15 mouse cellular contexts compared by ENCODE assay signal in genomic region chr17:36982253-36983155, GRCm38 (mm10). TPM values are rescaled to one million over a fixed set of nuclear protein-coding genes. Genes with fewer than 3 reads are reported as not detected.
DNase-seq lines count a peak whose midpoint lies in the region; ATAC-seq and TF ChIP-seq lines count a peak whose summit lies in the region.
"Had no signal": no experiment of that assay in that cellular context is flagged by ENCODE, and none has a peak within 500 bp of the region (broad histone marks: within the 10 kb centered on the region; RNA-seq: fewer than 3 reads in every experiment).

No protein-coding gene starts in this region.

- H3K27ac ChIP-seq in lung, embryonic 14.5 days (ENCODE audit: low read depth): no peak overlapping the region
- H3K27ac ChIP-seq in ES-Bruce4 (ENCODE audit: insufficient read depth, low read length): peak overlapping the region; percentile 99
- H3K27ac ChIP-seq in lung, postnatal 0 days (ENCODE audit: low read length): no peak overlapping the region
- H3K27ac ChIP-seq: forebrain, embryonic 13.5 days; liver, embryonic 15.5 days had no signal

- no peak overlapping the region for H3K4me3 ChIP-seq in lung, embryonic 14.5 days (ENCODE audit: low read depth, low read length)
- H3K4me3 ChIP-seq in ES-Bruce4 (ENCODE audit: low read depth, low read length): 0 out of 2 replicates have a peak overlapping the region, but pooled peaks have one; percentile 25
- no peak overlapping the region for H3K4me3 ChIP-seq in lung, postnatal 0 days (ENCODE audit: low read depth, low read length)
- H3K4me3 ChIP-seq: forebrain, embryonic 13.5 days; liver, embryonic 15.5 days; myocyte had no signal

- no peak overlapping the region for H3K4me2 ChIP-seq in lung, embryonic 14.5 days
- no peak overlapping the region for H3K4me2 ChIP-seq in lung, postnatal 0 days (replicated peaks; ENCODE audit: low read depth, low read length)
- H3K4me2 ChIP-seq: forebrain, embryonic 13.5 days had no signal

- 0 out of 2 replicates have a peak, but pooled peaks cover 4% of the 10 kb centered on the region for H3K27me3 ChIP-seq in lung, embryonic 14.5 days (ENCODE audit: insufficient read depth, low read length)
- H3K27me3 ChIP-seq in ES-Bruce4 (ENCODE audit: control insufficient read depth, insufficient read depth, low read length, poor library complexity, severe bottlenecking): no peaks in the 10 kb centered on the region
- no peaks in the 10 kb centered on the region for H3K27me3 ChIP-seq in lung, postnatal 0 days (replicated peaks; ENCODE audit: insufficient read depth, low read length)

- WGBS in lung, embryonic 14.5 days: 28% methylated on average over 5 of the region's 5 CpGs
- WGBS in lung, postnatal 0 days: 25% methylated on average over 5 of the region's 5 CpGs

- no peaks in the 10 kb centered on the region for H3K36me3 ChIP-seq in lung, embryonic 14.5 days (ENCODE audit: insufficient read depth)
- H3K36me3 ChIP-seq in ES-Bruce4 (ENCODE audit: control insufficient read depth, insufficient read depth, low read length, poor library complexity, severe bottlenecking): no peaks in the 10 kb centered on the region; the same call in 1 of the 2 replicates
- H3K36me3 ChIP-seq in lung, postnatal 0 days (ENCODE audit: insufficient read depth, low read length): no peaks in the 10 kb centered on the region
- H3K36me3 ChIP-seq: liver, embryonic 15.5 days had no signal

- peak; percentile 65 for TF ChIP-seq EP300 in ES-Bruce4 (IDR thresholded peaks at IDR 0.05; ENCODE audit: insufficient read depth, low read depth, low read length)
- peak; percentile 69 for TF ChIP-seq EP300 in lung, postnatal 0 days (IDR thresholded peaks at IDR 0.05)

- DNase-seq in lung, embryonic 14.5 days: peak; percentile 30
- DNase-seq in lung, postnatal 4 days: no peak
- DNase-seq in embryo, embryonic 10.5 days (ENCODE audit: low spot score): peak; percentile 15
- peak; percentile 68 for DNase-seq in lung, postnatal 0 days (ENCODE audit: low spot score)
- DNase-seq in MN1 (ENCODE audit: low spot score): no peak
- no peak for DNase-seq in kidney, postnatal 4 days
- DNase-seq in spleen, adult 12 weeks (ENCODE audit: low spot score): no peak
- DNase-seq: adrenal gland, adult 2 months; heart, postnatal 4 days; kidney, postnatal 14 days; thymus, postnatal 4 days had no signal

- H3K9me3 ChIP-seq in lung, embryonic 14.5 days (ENCODE audit: low read depth, low read length): no peaks in the 10 kb centered on the region
- H3K9me3 ChIP-seq in ES-Bruce4 (replicated peaks; ENCODE audit: control insufficient read depth, insufficient read depth, low read length, poor library complexity, severe bottlenecking): no peaks in the 10 kb centered on the region
- H3K9me3 ChIP-seq in lung, postnatal 0 days (ENCODE audit: low read length): no peaks in the 10 kb centered on the region
- H3K9me3 ChIP-seq: forebrain, embryonic 13.5 days; liver, embryonic 15.5 days had no signal

- ATAC-seq in lung, embryonic 14.5 days (ENCODE audit: insufficient read depth): peak; percentile 40; the same call in 1 of the 2 replicates
- peak; percentile 90 for ATAC-seq in lung, postnatal 0 days
- ATAC-seq: forebrain, embryonic 13.5 days had no signal

- TF ChIP-seq CTCF in lung, embryonic 14.5 days (IDR thresholded peaks at IDR 0.05; ENCODE audit: low read depth): no peak
- TF ChIP-seq CTCF in ES-Bruce4 (IDR thresholded peaks at IDR 0.05; ENCODE audit: low read depth, low read length): no peak
- no peak for TF ChIP-seq CTCF in lung, postnatal 0 days (IDR thresholded peaks at IDR 0.05)

- H3K9ac ChIP-seq in lung, embryonic 14.5 days: no peak overlapping the region
- H3K9ac ChIP-seq in ES-Bruce4 (ENCODE audit: low read depth, poor library complexity, severe bottlenecking): peak overlapping the region; percentile 40; the same call in 1 of the 2 replicates
- H3K9ac ChIP-seq in lung, postnatal 0 days (replicated peaks; ENCODE audit: low read depth): no peak overlapping the region
- H3K9ac ChIP-seq: forebrain, embryonic 13.5 days; liver, embryonic 15.5 days had no signal

- TF ChIP-seq POLR2A in ES-Bruce4 (IDR thresholded peaks at IDR 0.05; ENCODE audit: insufficient read depth, low read length): no peak

- 0 out of 2 replicates have a peak, but pooled peaks cover 8% of the 10 kb centered on the region for H3K4me1 ChIP-seq in lung, embryonic 14.5 days (ENCODE audit: insufficient read depth)
- peaks cover 14% of the 10 kb centered on the region for H3K4me1 ChIP-seq in ES-Bruce4 (ENCODE audit: control insufficient read depth, insufficient read depth, low read length)
- no peaks in the 10 kb centered on the region for H3K4me1 ChIP-seq in lung, postnatal 0 days (ENCODE audit: insufficient read depth, low read depth, low read length)
- H3K4me1 ChIP-seq: forebrain, embryonic 13.5 days; liver, embryonic 15.5 days had no signal

RNA-seq across cellular contexts. Expression of gene 2410137M14Rik, which starts 1.5 kb away (rescaled TPM):
- not detected in 2 replicates for polyA plus RNA-seq in lung, embryonic 14.5 days (2014; fragmentation: Nextera tagmentation; extraction: Ambion mirVana)
- 2.9 and 4.7 TPM in 2 replicates for polyA plus RNA-seq in ES-Bruce4 (2011; ENCODE audit: insufficient read depth, insufficient read length, low read depth, missing spikeins)
- polyA plus RNA-seq in lung, postnatal 0 days (2015; fragmentation: Nextera tagmentation; extraction: Ambion mirVana): 0.14 TPM in 1 of 2 replicates, not detected in the other
- polyA plus RNA-seq: adrenal gland, adult 2 months; liver, embryonic 15.5 days; myocyte had no signal

RNA-seq across cellular contexts. Expression of gene H2-M5, which starts 6.8 kb away (rescaled TPM):
- polyA plus RNA-seq in lung, embryonic 14.5 days (2014; fragmentation: Nextera tagmentation; extraction: Ambion mirVana): 0.17 and 0.22 TPM in 2 replicates
- polyA plus RNA-seq in ES-Bruce4 (2011; ENCODE audit: insufficient read depth, insufficient read length, low read depth, missing spikeins): 12.6 and 13.2 TPM in 2 replicates
- 0.13 and 0.21 TPM in 2 replicates for polyA plus RNA-seq in lung, postnatal 0 days (2015; fragmentation: Nextera tagmentation; extraction: Ambion mirVana)
- polyA plus RNA-seq: adrenal gland, adult 2 months; liver, embryonic 15.5 days had no signal

RNA-seq across cellular contexts. Expression of gene Zfp57, which starts 18.5 kb away (rescaled TPM):
- polyA plus RNA-seq in lung, embryonic 14.5 days (2014; fragmentation: Nextera tagmentation; extraction: Ambion mirVana): 77.5 and 80.7 TPM in 2 replicates
- 223 and 254 TPM in 2 replicates for polyA plus RNA-seq in ES-Bruce4 (2011; ENCODE audit: insufficient read depth, insufficient read length, low read depth, missing spikeins)
- polyA plus RNA-seq in lung, postnatal 0 days (2015; fragmentation: Nextera tagmentation; extraction: Ambion mirVana): 35.6 and 44.3 TPM in 2 replicates

RNA-seq across cellular contexts. Expression of gene Znrd1as, which starts 24.1 kb away (rescaled TPM):
- polyA plus RNA-seq in lung, embryonic 14.5 days (2014; fragmentation: Nextera tagmentation; extraction: Ambion mirVana): 5.1 and 6.9 TPM in 2 replicates
- 29.6 and 30.5 TPM in 2 replicates for polyA plus RNA-seq in ES-Bruce4 (2011; ENCODE audit: insufficient read depth, insufficient read length, low read depth, missing spikeins)
- 5.1 and 6.1 TPM in 2 replicates for polyA plus RNA-seq in lung, postnatal 0 days (2015; fragmentation: Nextera tagmentation; extraction: Ambion mirVana)

RNA-seq across cellular contexts. Expression of gene Znrd1, which starts 24.1 kb away (rescaled TPM):
- 102 and 109 TPM in 2 replicates for polyA plus RNA-seq in lung, embryonic 14.5 days (2014; fragmentation: Nextera tagmentation; extraction: Ambion mirVana)
- 71.7 and 79.6 TPM in 2 replicates for polyA plus RNA-seq in ES-Bruce4 (2011; ENCODE audit: insufficient read depth, insufficient read length, low read depth, missing spikeins)
- polyA plus RNA-seq in lung, postnatal 0 days (2015; fragmentation: Nextera tagmentation; extraction: Ambion mirVana): 63.8 and 72.8 TPM in 2 replicates

Comparison
In these comparisons a context has a peak if more than half of its experiments do, and no peak if none do; other contexts are left out.
1. DNase-seq: peak in lung, embryonic 14.5 days (single experiment), embryo, embryonic 10.5 days (single experiment) and lung, postnatal 0 days (single experiment); none in lung, postnatal 4 days (0 of 2), MN1 (single experiment), kidney, postnatal 4 days (0 of 2) and spleen, adult 12 weeks (single experiment).
2. RNA of gene H2-M5, which starts 6.8 kb away (polyA plus RNA-seq): 12.6 to 13.2 TPM in ES-Bruce4; 0.17 to 0.22 TPM in lung, embryonic 14.5 days and 0.13 to 0.21 TPM in lung, postnatal 0 days; every median in the first group is over 10 times any median in the second.